Mouse (Mus musculus): ENCODE data around the gene Krt26. TPM values are rescaled to one million over a fixed set of nuclear protein-coding genes. Genes with fewer than 3 reads are reported as not detected.

Gene Krt26
- total RNA-seq (2021) = not detected

DNA sequence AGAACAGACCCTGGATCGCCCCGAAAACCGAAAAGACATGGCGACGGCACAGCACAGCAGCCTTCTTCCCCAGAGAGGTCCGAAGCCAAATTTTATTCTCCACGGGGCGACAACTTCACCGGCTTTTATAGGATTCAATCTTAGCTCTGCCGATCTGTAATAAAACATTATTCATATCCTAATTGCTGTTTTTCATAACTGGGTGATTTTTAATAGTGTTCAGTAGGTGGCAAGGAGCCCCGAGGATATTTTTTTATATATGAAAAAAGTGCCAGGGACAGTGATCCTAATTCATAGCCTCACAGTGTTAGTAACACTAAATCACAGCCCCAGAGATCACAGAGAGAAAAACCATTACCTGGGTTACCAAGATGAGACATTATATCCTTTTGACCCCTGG, at the start of gene Krt26:
Krt26 (minus strand) TSS at position 101 of the 400 bp plus-strand sequence.
- intact Hi-C loops (cut with DNase I) = no loop called here
- no peak for DNase-seq (ENCODE audit: low spot score in 2 of 2)

DNA sequence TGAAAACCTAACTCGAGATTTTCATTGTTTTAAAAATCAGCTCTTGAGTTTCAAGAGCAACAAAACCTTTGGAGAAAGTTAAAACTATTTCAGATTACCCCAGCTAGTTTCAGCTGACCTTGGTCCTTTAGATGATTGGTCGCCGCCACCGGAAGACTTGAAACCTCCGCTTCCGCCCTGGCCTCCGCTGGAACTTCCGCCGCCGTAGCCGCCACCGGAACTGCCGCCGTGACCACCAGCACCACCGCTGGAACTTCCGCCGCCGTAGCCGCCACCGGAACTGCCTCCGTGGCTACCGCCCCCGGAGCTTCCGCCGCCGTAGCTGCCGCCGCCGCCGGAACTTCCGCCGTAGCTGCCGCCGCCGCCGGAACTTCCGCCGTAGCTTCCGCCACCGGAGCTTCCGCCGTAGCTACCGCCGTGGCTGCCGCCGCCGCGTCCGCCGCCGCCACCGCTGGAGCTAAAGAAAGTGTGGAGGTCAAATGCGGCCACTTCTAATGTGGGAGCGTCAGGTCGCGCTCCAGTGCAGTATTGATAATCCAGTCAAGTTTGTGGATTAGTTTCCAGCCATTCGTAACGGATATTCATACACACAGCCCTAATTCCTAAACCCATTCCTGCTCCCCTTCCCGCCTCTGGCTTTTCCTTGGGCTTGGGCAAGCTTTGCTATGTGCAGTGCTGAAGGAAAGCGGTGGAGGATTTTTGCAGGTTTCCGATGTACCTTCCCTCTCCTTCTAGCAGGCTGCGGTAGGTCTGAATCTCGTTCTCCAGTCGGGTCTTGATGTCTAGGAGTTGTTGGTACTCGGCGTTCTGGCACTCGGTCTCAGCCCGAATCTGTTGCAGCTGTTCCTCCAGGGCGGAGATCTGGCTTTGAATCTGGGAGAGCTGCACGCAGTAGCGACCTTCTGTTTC, 48.3 kb upstream of the Krt26 start:
- intact Hi-C loops (cut with DNase I) = loop anchor here (10.0 kb wide), 3 partner anchors 189 to 779 kb away; no protein-coding TSS in a partner anchor

DNA sequence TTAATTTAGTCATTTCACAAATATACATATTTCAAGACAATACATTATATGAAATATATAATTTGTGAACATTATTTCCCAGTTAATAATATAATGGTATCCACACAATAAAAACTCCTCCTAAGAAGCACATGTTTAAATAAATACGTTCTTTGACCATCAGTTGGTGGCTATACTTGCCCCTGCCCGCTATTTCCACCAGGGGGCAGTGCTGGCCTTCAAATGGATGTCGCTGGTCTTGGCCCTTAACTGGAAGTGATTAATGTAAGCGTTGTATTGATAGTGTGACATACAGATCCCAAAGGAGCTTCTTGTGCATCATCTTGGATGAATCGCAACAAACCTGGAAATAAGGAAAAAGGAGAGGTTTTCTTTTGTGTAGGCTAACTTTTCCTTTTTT, 41.8 kb upstream of the Krt26 start:
- intact Hi-C loops (cut with DNase I) = loop anchor here (1.0 to 5.0 kb wide), 2 partner anchors 84 to 918 kb away; no protein-coding TSS in a partner anchor

More for the DNA sequence above, 48.3 kb upstream of the Krt26 start:
- peak; percentile 90 to 92 for DNase-seq (ENCODE audit: low spot score in 2 of 2)

DNA sequence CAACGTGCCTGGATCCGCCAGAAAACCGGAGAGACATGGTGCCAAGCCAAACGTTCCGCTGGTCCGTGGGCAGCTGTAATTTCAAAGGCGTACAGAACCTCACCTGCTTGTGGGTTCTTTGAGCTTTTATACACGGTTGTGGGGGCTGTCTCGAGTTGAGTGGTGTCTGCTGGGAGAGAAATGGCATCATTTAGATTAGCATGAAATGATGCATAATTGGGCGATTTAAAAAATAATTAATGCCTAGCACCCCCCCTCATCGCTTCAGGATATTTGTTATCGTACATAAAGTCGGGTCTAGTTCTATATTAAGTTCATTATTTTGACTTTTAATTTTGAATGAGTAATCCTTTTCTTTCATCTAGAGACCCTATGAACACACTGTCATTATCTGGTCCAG, 37.0 kb upstream of the Krt26 start, which contains the start of gene Krt28:
Krt28 (minus strand) TSS at position 101 of the 400 bp plus-strand sequence.
- intact Hi-C loops (cut with DNase I) = loop anchor here (5.0 kb wide), 1 partner anchor 922 kb away; no protein-coding TSS in a partner anchor
- DNase-seq (ENCODE audit: low spot score in 2 of 2) = no peak

More for the DNA sequence above, 41.8 kb upstream of the Krt26 start:
- peak; percentile 49 to 71 for DNase-seq (ENCODE audit: low spot score in 2 of 2)

DNA sequence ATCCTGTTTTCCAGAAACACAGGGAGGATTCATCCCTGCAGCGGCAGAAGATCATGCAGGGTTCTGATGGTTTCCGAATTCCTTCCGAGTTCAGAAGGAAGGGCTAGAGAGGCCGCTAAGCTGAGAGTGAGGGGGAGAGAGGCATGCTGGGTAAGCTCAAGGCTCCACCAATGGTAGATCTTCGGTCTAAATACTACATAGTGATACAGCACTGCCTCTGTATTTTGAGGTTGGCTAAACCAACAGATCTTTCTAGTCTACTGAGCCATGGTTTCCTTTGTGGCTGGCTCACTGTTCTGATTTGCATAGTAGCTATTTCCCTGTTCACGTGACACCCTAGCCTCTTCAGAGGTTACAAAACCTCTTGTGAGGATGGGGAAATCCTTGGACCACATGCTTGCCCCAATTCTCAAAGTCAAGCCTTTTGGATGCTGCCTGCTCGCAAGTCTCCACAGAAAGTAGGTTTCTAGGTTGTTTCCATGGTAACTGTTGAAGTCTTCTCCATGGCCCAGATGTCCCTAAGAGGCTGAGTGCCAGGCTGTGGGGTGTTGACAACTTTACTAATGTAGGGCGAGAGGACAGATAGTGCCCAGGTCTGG, 32.2 kb upstream of the Krt26 start:
- intact Hi-C loops (cut with DNase I) = loop anchor here (10.0 kb wide), 1 partner anchor 185 kb away; no protein-coding TSS in a partner anchor
- peak; percentile 52 to 61 for DNase-seq (ENCODE audit: low spot score in 2 of 2)

DNA sequence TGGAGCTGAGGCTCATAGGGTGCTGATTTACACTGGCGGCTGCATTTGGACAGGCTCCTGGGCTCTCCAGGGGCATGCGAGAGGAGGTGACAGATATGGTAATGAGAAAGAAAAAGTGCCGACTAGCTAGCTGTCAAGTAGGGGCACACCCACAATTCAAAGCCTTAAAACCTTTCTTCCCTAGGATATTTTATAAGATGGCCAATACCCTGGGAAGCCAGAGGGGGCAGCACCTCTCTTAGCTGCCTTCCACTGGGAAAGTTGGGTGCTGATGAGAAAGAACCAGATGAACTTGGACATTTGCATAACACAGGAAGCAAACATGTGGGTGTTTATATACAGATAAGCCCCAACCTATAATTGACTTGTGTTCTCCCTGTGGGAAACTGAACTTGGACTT, 31.5 kb upstream of the Krt26 start:
- no peak for DNase-seq (ENCODE audit: low spot score in 2 of 2)

DNA sequence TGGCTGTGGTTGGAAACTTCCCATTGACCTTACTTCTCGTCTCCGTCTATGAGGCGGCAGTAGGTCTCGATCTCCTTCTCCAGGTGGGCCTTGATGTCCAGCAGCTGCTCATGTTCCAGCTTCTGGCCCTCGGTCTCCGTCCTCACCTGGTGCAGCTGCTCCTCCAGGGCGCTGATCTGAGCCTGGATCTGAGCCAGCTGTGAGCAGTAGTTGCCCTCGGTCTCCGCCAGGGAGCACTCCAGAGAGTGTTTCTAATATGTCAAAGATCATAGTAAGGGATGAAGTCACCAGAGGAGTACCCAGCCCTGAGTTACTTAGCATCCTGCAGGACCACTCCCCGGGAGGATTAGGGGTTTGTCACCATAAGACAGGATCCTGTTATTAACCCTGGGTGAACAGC, 29.0 kb upstream of the Krt26 start:
- no peak for DNase-seq (ENCODE audit: low spot score in 2 of 2)
- intact Hi-C loops (cut with DNase I) = loop anchor here (10.0 kb wide), 1 partner anchor 182 kb away; no protein-coding TSS in a partner anchor

More for the DNA sequence above, 31.5 kb upstream of the Krt26 start:
- intact Hi-C loops (cut with DNase I) = loop anchor here (10.0 kb wide), 1 partner anchor 184 kb away; no protein-coding TSS in a partner anchor

DNA sequence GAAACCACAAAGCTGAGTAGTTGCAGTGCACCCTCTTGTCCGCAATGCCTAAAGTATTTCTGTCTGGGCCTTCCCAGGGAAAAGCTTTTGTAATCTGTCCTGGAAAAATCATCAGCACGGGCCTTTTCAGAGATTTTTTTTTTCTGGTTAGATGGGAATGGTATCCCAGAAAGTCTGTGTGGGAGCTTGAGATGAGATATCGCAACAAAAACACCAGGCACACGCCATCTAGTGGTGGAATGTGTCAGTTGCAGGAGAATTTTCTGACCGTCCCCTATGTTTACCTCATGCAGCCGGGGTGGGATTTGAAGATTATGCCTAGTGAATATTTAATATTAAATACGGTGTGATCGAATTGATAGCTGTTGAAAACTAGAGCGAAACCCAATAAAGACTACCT, 26.6 kb upstream of the Krt26 start:
- intact Hi-C loops (cut with DNase I) = loop anchor here (5.0 to 10.0 kb wide), 2 partner anchors 52 to 180 kb away; no protein-coding TSS in a partner anchor

DNA sequence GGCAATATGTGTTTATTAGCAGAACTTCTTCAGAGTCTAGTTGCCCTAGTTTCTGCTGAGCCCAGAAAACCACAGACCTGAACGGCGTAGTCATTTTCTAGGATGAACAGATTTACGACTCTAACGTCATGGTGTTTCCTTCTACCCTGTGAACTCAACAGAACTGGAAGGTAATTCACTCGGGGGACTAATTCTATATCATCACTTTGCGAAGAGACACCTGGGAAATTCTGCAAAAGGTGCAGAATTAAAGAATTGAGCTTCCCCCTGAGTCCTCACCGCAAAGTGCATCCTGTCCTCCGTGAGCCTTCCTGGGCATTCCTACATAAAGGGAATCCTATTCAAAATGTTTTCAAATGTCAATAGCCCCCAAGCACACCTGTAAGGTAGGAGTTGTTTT, 23.7 kb upstream of the Krt26 start:
- intact Hi-C loops (cut with DNase I) = loop anchor here (5.0 to 10.0 kb wide), 2 partner anchors 49 to 177 kb away; no protein-coding TSS in a partner anchor
- no peak for DNase-seq (ENCODE audit: low spot score in 2 of 2)

More for the DNA sequence above, 26.6 kb upstream of the Krt26 start:
- peak; percentile 10 to 38 for DNase-seq (ENCODE audit: low spot score in 2 of 2)

DNA sequence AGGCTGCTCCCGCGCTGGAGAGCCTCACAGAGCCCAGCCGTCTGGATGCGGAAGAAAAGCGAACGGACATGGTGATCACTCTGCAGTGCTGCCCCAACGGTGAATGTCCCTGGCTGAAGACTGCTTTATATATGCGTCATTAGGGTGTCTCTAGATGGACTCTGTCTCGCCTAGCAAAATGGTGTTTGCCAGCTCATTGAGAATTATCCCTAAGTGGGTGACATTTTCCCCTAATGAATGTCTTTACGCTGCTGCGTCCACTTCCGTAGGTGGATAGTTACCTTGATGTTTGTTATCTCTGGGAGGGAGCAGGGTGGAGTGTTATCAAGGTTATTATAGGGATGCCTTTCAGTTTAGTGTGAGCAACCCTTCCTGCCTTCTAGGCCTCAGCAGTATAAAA, 13.2 kb upstream of the Krt26 start, which contains the start of gene Krt27:
Krt27 (minus strand) TSS at position 101 of the 400 bp plus-strand sequence.
- no peak for DNase-seq (ENCODE audit: low spot score in 2 of 2)
- intact Hi-C loops (cut with DNase I) = no loop called here

DNA sequence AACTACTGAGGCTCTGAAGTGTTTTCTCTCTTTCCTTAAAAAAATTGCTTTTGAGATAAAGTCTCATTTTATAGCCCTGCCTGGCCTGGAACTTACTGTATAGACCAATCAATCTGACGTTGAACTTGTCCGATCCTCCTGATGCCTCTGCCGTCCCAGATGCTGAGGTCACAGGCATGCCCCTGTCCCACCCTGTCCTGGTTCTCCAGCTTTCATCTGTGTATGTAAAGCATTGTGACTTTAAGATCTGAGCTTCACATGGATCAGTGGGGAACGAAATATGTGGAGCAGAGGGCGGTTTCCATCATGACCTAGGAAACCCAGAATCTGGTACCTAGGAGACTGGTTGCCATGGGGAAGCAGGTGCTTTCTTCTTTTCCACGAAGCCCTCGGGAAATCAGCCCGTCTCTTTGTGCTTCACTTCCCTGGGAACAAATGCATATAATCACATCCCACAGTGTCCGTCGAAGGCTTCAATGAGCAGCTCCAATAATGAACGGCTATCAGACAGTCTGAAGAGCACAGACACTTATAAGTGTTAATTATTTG, 1.6 kb upstream of the Krt26 start:
- no peak for DNase-seq (ENCODE audit: low spot score in 2 of 2)
- intact Hi-C loops (cut with DNase I) = no loop called here

DNA sequence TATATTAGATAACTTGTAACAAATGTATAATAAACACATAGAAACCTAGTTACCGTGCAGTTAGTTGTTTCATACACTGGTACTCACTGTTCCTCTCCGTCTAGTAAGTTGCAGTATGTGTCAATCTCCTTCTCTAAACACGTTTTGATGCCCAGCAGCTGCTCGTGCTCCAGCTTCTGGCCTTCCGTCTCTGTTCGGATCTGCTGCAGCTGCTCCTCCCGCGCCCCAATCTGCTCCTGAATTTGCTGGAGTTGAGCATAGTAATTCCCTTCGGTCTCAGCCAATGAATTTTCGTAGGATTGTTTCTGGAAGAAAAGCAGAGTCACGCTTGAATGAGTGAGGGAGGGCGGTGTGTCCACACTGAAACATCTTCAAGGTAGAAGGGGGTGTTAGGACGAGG, 4.3 kb downstream of the Krt26 start:
- intact Hi-C loops (cut with DNase I) = no loop called here
- DNase-seq (ENCODE audit: low spot score in 2 of 2) = peak; percentile 16 to 47

DNA sequence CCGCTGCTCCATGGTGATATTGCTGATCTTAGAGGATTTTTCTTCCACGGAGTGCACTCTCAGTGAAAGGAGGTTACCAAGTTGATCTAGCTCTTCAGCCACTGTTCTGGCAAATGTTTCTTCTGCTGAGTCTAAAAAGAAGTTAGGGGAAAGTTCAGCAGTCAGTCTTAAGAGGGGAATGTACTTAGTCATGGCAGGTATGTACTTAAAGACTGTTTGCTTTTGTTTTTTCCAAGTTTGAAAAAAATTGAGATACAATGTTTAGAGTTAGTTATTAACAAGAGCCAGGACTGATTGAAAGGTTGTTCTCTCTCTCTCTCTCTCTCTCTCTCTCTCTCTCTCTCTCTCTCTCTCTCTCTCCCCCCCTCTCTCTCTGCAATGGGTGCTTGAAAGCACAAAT, 8.1 kb downstream of the Krt26 start:
- intact Hi-C loops (cut with DNase I) = no loop called here
- DNase-seq (ENCODE audit: low spot score in 2 of 2) = no peak

DNA sequence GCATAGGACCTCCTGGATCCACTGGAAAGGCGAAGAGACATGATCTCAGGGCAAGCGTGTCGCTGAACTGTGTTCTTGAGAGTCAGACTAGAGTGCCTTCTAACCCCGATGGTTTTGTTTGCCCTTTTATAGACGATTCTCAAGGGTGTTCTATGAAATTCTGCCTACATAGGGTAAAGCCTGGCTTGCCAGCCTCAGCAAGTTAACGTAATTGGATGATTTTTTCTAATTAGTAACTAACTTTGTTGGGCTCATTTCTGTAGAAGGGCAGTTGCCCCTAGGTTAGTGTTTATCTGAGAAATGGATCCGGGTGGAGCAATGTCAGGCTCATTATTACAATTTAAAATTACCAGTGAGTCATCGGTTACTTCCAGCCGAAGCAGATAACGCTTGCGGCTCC, 14.9 kb downstream of the Krt26 start, which contains the start of gene Krt25:
Krt25 (minus strand) TSS at position 101 of the 400 bp plus-strand sequence.
- intact Hi-C loops (cut with DNase I) = no loop called here
- DNase-seq (ENCODE audit: low spot score in 2 of 2) = no peak

DNA sequence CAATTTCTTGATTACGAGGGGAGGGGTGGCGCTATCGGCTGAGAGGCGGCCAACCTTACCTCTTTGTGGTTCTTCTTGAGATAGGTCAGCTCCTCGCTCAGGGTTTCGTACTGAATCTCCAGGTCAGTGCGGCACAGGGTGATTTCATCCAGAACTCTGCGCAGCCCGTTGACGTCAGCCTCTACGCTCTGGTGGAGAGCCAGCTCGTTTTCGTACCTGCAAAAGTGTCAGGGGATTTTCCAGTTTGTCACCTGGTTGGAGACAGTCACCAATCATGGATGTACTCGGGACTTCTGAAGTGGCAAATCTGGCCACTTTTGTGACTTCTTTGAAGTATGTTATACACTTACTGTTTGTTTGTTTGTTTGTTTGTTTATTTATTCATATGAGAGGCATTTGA, 16.7 kb downstream of the Krt26 start:
- intact Hi-C loops (cut with DNase I) = no loop called here
- DNase-seq (ENCODE audit: low spot score in 2 of 2) = no peak

DNA sequence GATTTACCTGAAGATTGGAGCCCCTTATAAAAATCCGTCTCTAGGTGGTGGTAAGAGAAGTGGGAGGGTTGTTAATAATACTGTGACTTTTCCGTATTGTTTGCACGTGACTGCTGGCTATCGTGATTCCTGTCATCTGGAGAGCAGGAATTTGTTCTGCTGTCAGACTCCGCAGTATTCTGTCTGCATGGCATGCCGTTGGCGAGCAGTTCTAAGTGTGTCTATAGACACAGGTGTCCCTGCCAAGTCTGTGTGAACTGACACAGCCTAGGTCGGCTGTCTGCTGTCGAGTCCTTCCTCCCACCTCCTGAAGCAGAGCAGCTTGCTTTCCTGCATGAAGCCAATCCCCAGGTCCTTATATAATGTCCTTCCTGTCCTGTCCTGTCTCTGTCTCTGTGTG, 18.6 kb downstream of the Krt26 start:
- no peak for DNase-seq (ENCODE audit: low spot score in 2 of 2)
- intact Hi-C loops (cut with DNase I) = loop anchor here (10.0 kb wide), 1 partner anchor 146 kb away; no protein-coding TSS in a partner anchor

DNA sequence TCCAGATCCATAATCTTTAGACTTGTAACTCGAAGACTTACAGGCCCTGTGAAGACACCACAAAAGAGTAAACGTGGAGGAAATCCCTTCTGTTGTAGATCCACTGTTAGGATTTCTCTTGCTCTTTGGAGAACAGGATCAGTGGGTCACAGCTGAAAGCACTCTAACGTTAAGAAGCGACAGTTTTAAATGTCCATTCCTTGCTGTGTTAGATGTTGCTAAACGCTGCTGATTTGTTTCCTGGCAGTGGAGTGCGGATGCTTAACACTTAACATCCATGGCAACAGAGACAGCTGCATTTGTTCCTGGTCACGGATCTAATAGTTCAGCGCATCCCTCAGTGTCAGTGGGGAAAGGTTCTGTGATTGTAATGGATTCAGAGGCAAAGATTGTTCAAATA, 21.2 kb downstream of the Krt26 start:
- intact Hi-C loops (cut with DNase I) = loop anchor here (10.0 kb wide), 1 partner anchor 148 kb away; no protein-coding TSS in a partner anchor
- DNase-seq (ENCODE audit: low spot score in 2 of 2) = no peak

DNA sequence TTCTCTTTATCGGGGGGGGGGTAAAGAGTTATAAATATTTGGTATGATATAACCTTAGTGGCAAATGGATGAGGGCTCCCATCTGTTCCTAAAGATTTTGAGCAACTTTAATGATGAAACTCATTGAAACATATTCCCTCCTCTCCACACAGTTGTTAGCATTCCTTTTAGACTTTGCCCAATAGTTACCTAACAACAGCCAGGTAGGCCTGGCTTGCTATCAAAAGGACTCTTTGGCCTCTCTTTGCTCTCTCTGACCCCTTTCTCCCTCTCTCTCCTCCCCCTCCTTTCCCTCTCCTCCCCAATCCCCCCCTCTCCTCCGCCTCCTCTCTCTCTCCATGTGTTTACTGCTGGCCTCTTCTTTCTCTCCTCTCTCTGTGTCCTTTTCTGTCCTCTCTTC, 23.2 kb downstream of the Krt26 start:
- no peak for DNase-seq (ENCODE audit: low spot score in 2 of 2)
- intact Hi-C loops (cut with DNase I) = loop anchor here (5.0 to 10.0 kb wide), 3 partner anchors 48 to 150 kb away; no protein-coding TSS in a partner anchor

DNA sequence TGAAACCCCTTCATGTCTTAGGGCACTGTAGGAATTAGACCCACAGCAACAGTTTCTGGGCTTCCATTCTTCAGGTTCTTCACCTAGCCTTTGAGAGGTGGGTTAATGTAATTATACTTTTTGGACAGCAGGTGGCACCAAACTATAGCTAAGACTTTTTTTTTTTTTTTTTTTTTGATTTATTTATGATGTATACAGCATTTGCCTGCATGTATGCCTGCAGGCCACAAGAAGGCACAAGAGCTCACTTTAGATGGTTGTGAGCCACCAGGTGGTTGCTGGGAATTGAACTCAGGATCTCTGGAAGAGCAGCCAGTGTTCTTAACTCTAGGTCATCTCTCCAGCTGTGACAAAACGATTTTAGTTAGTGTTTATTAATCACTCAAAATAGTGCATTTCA, 26.9 kb downstream of the Krt26 start:
- DNase-seq (ENCODE audit: low spot score in 2 of 2) = no peak
- intact Hi-C loops (cut with DNase I) = loop anchor here (5.0 to 10.0 kb wide), 3 partner anchors 51 to 154 kb away; no protein-coding TSS in a partner anchor
